In genomic region chr8:109986384-109986783, GRCm38 (mm10) we compare ENCODE assay signal across 30 mouse cellular contexts. TPM values are rescaled to one million over a fixed set of nuclear protein-coding genes. Genes with fewer than 3 reads are reported as not detected.
DNase-seq lines count a peak whose midpoint lies in the region; TF ChIP-seq lines count a peak whose summit lies in the region.
"Had no signal": no experiment of that assay in that cellular context is flagged by ENCODE, and none has a peak within 500 bp of the region (broad histone marks: within the 10 kb centered on the region; RNA-seq: fewer than 3 reads in every experiment).

No protein-coding gene starts in this region.

- peak overlapping the region; percentile 87 for H3K27ac ChIP-seq in liver, adult 2 months (replicated peaks; ENCODE audit: insufficient read depth, low read depth, low read length)
- H3K27ac ChIP-seq: forebrain, embryonic 10.5 days; heart, adult 2 months; heart, embryonic 13.5 days; hindbrain, embryonic 13.5 days; kidney, postnatal 0 days; liver, embryonic 15.5 days; macrophage had no signal

- DNase-seq in cerebellum, postnatal 10 days = peak; percentile 82 to 85
- DNase-seq in cerebellum, adult 11-12 months = no peak
- peak; percentile 99 for DNase-seq in liver, adult 2 months (ENCODE audit: extremely low read depth, low read depth, low spot score)
- DNase-seq in liver = no peak
- DNase-seq in thymus, postnatal 36 days = peak; percentile 8 to 16
- no peak for DNase-seq in thymus, postnatal 4 days
- no peak for DNase-seq in ovary, postnatal 10 days (ENCODE audit: low spot score)
- DNase-seq: B cell, adult 2 months; cerebellum, adult 9-11 months; gastrocnemius, postnatal 14 days; kidney, adult 18-20 months; right cerebral cortex, adult 18-20 months; right cerebral cortex, postnatal 4 days had no signal

- H3K4me1 ChIP-seq in liver, adult 2 months (ENCODE audit: control insufficient read depth, insufficient read depth, low read length) = peaks cover 34% of the 10 kb centered on the region
- H3K4me1 ChIP-seq: forebrain, embryonic 10.5 days; liver, embryonic 15.5 days had no signal

- 14% methylated on average over 7 of the region's 7 CpGs for WGBS in liver, adult 2 months

- H3K9ac ChIP-seq in liver, adult 2 months (ENCODE audit: low read depth, low read length) = no peak overlapping the region
- H3K9ac ChIP-seq: heart, embryonic 13.5 days; hindbrain, embryonic 13.5 days; liver, embryonic 15.5 days had no signal

- no peak overlapping the region for H3K4me3 ChIP-seq in liver, adult 2 months (ENCODE audit: insufficient read depth, low read depth, low read length)
- H3K4me3 ChIP-seq: forebrain, embryonic 10.5 days; heart, adult 2 months; heart, embryonic 13.5 days; hindbrain, embryonic 13.5 days; liver, embryonic 15.5 days had no signal

- 0 out of 2 replicates have a peak, but pooled peaks cover 3% of the 10 kb centered on the region for H3K79me2 ChIP-seq in liver, adult 2 months (ENCODE audit: control insufficient read depth, insufficient read depth, low read length)

- H3K36me3 ChIP-seq in liver, adult 2 months (ENCODE audit: control insufficient read depth, insufficient read depth, low read length) = peaks cover 4% of the 10 kb centered on the region
- H3K36me3 ChIP-seq: forebrain, embryonic 10.5 days; G1E; heart, embryonic 13.5 days; hindbrain, embryonic 13.5 days; liver, embryonic 15.5 days had no signal

- H3K27me3 ChIP-seq in liver, adult 2 months (ENCODE audit: control insufficient read depth, insufficient read depth, low read length) = no peaks in the 10 kb centered on the region
- H3K27me3 ChIP-seq: heart, embryonic 13.5 days; hindbrain, embryonic 13.5 days; liver, embryonic 15.5 days had no signal

- no peak for TF ChIP-seq POLR2A in liver, adult 2 months (IDR thresholded peaks at IDR 0.05; ENCODE audit: extremely low read depth, insufficient read depth, low read length)

- no peak for TF ChIP-seq CTCF in liver, adult 2 months (IDR thresholded peaks at IDR 0.05; ENCODE audit: low read depth, low read length)

RNA-seq across cellular contexts. Expression of gene Tat, which starts 3.9 kb away (rescaled TPM):
- 815 and 1,088 TPM in 2 replicates for total RNA-seq in liver, adult 2 months (2014; rRNA removed)
- 868 and 1,411 TPM in 2 replicates for polyA plus RNA-seq in liver, adult 2 months (2012; rRNA removed)
- total RNA-seq: CH12.LX; gastrocnemius, postnatal 14 days; layer of hippocampus, postnatal 10 days had no signal
- polyA plus RNA-seq: embryonic facial prominence, embryonic 11.5 days; forebrain, embryonic 10.5 days; forebrain, embryonic 16.5 days; G1E; hindbrain, embryonic 13.5 days; inflammation-experienced regulatory T-cells, adult 6 months; kidney, postnatal 0 days; limb, embryonic 11.5 days; macrophage; midbrain, embryonic 16.5 days; neural tube, embryonic 14.5 days; stomach, embryonic 14.5 days had no signal

RNA-seq across cellular contexts. Expression of gene Marveld3, which starts 24.4 kb away (rescaled TPM):
- total RNA-seq in liver, adult 2 months (2014; rRNA removed) = 0.37 and 0.81 TPM in 2 replicates
- 0.23 and 0.70 TPM in 2 replicates for polyA plus RNA-seq in liver, adult 2 months (2012; rRNA removed)
- total RNA-seq: CH12.LX; layer of hippocampus, postnatal 10 days had no signal
- polyA plus RNA-seq: G1E; inflammation-experienced regulatory T-cells, adult 6 months; macrophage had no signal

RNA-seq across cellular contexts. Expression of gene Chst4, which starts 53.2 kb away (rescaled TPM):
- 0.18 and 0.20 TPM in 2 replicates for total RNA-seq in liver, adult 2 months (2014; rRNA removed)
- polyA plus RNA-seq in liver, adult 2 months (2012; rRNA removed) = 0.22 and 0.39 TPM in 2 replicates
- total RNA-seq: CH12.LX; G1E; gastrocnemius, postnatal 14 days; layer of hippocampus, postnatal 10 days had no signal
- polyA plus RNA-seq: embryonic facial prominence, embryonic 11.5 days; forebrain, embryonic 10.5 days; forebrain, embryonic 16.5 days; G1E; hindbrain, embryonic 13.5 days; inflammation-experienced regulatory T-cells, adult 6 months; limb, embryonic 11.5 days; liver, embryonic 15.5 days; macrophage; midbrain, embryonic 16.5 days; neural tube, embryonic 14.5 days had no signal

Comparison
In these comparisons a context has a peak if more than half of its experiments do, and no peak if none do; other contexts are left out.
1. DNase-seq: peak in cerebellum, postnatal 10 days (2 of 2), liver, adult 2 months (single experiment) and thymus, postnatal 36 days (2 of 2); none in cerebellum, adult 11-12 months (single experiment), liver (single experiment), thymus, postnatal 4 days (single experiment) and ovary, postnatal 10 days (single experiment).